ENCODE assay signal across 31 mouse cellular contexts in the genomic region with DNA sequence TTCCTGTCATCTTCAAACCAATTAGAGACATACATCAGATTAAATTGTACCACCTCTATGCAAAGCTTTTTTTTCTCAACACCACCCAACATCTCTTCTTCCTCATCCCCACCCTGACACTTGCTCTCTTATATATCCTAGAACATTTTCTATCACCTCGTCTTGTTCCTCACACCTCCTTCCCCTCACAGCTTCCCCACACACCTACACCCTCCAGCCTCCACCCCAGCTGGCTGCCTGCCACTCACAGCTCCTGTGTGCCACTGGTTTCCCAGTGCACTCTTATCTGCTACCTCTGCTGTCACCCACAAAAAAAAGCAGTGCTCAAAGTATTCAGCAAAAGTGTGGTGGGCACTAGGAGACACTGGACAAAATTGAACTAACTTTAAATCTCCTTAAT.
DNase-seq lines count a peak whose midpoint lies in the region; ATAC-seq and TF ChIP-seq lines count a peak whose summit lies in the region.
"Had no signal": no experiment of that assay in that cellular context is flagged by ENCODE, and none has a peak within 500 bp of the region (broad histone marks: within the 10 kb centered on the region; RNA-seq: fewer than 3 reads in every experiment).

No protein-coding gene starts in this region.

- no peaks in the 10 kb centered on the region for H3K36me3 ChIP-seq in kidney, adult 2 months (ENCODE audit: control insufficient read depth, insufficient read depth, low read length)
- no peaks in the 10 kb centered on the region for H3K36me3 ChIP-seq in midbrain, postnatal 0 days (ENCODE audit: insufficient read depth, low read length)
- H3K36me3 ChIP-seq: embryonic facial prominence, embryonic 12.5 days; heart, embryonic 10.5 days; heart, embryonic 15.5 days; hindbrain, embryonic 12.5 days; intestine, embryonic 15.5 days; liver, embryonic 12.5 days; neural tube, embryonic 12.5 days; stomach, embryonic 15.5 days had no signal

- H3K4me3 ChIP-seq in kidney, adult 2 months (ENCODE audit: insufficient read depth, low read depth, low read length), result no peak overlapping the region
- H3K4me3 ChIP-seq in midbrain, postnatal 0 days (ENCODE audit: low read depth, low read length), result no peak overlapping the region
- H3K4me3 ChIP-seq: embryonic facial prominence, embryonic 12.5 days; heart, embryonic 10.5 days; heart, embryonic 15.5 days; hindbrain, embryonic 12.5 days; intestine, embryonic 15.5 days; liver, embryonic 12.5 days; myocyte; neural tube, embryonic 12.5 days; stomach, embryonic 15.5 days had no signal

- no peak overlapping the region for H3K4me2 ChIP-seq in midbrain, postnatal 0 days (ENCODE audit: low read depth, low read length, poor library complexity, severe bottlenecking)
- H3K4me2 ChIP-seq: embryonic facial prominence, embryonic 12.5 days; heart, embryonic 15.5 days; hindbrain, embryonic 12.5 days; intestine, embryonic 15.5 days; liver, embryonic 12.5 days; midbrain, embryonic 11.5 days; neural tube, embryonic 12.5 days; stomach, embryonic 15.5 days had no signal

- no peak overlapping the region for H3K27ac ChIP-seq in kidney, adult 2 months (ENCODE audit: insufficient read depth, low read depth, low read length)
- H3K27ac ChIP-seq in midbrain, postnatal 0 days (ENCODE audit: low read depth, low read length), result no peak overlapping the region
- H3K27ac ChIP-seq: embryonic facial prominence, embryonic 12.5 days; heart, embryonic 10.5 days; heart, embryonic 15.5 days; hindbrain, embryonic 12.5 days; hindbrain, postnatal 0 days; intestine, embryonic 15.5 days; liver, embryonic 12.5 days; neural tube, embryonic 12.5 days; stomach, embryonic 15.5 days had no signal

- 56% methylated on average over 1 of the region's 1 CpGs for WGBS in kidney, adult 2 months
- WGBS in midbrain, postnatal 0 days, result 52% methylated on average over 1 of the region's 1 CpGs

- no peak for TF ChIP-seq CTCF in kidney, adult 2 months (conservative IDR thresholded peaks at IDR 0.05; ENCODE audit: insufficient read depth, insufficient read length, low read depth, low read length)
- TF ChIP-seq CTCF in midbrain, postnatal 0 days (IDR thresholded peaks at IDR 0.05), result no peak

- peak; percentile 43 for DNase-seq in left cerebral cortex, adult 11 months (ENCODE audit: low spot score)
- no peak for DNase-seq in left cerebral cortex, postnatal 4 days
- DNase-seq in frontal cortex, postnatal 36 days (ENCODE audit: low spot score in 2 of 2), result peak; percentile 69 to 74
- DNase-seq in left cerebral cortex, postnatal 14 days (ENCODE audit: low spot score in 2 of 2), result peak; percentile 6 to 7
- peak; percentile 20 to 65 for DNase-seq in right cerebral cortex, postnatal 36 days (ENCODE audit: low spot score in 2 of 2)
- DNase-seq in kidney, adult 2 months, result no peak
- no peak for DNase-seq in midbrain, postnatal 0 days (ENCODE audit: low spot score)
- no peak for DNase-seq in heart, postnatal 14 days
- DNase-seq: adrenal gland, postnatal 14 days; cerebellum, adult 8-10 months; cerebellum, postnatal 36 days; gastrocnemius, postnatal 14 days; heart, postnatal 36 days; kidney, adult 9 months; kidney, postnatal 10 days; liver, postnatal 0 days; lung, postnatal 36 days; thymus, postnatal 14 days had no signal

- no peaks in the 10 kb centered on the region for H3K4me1 ChIP-seq in kidney, adult 2 months (ENCODE audit: control insufficient read depth, insufficient read depth, low read length)
- no peaks in the 10 kb centered on the region for H3K4me1 ChIP-seq in midbrain, postnatal 0 days (ENCODE audit: insufficient read depth, low read length)
- H3K4me1 ChIP-seq: embryonic facial prominence, embryonic 12.5 days; heart, embryonic 10.5 days; heart, embryonic 15.5 days; hindbrain, embryonic 12.5 days; intestine, embryonic 15.5 days; liver, embryonic 12.5 days; neural tube, embryonic 12.5 days; stomach, embryonic 15.5 days had no signal

- no peak for TF ChIP-seq POLR2A in kidney, adult 2 months (IDR thresholded peaks at IDR 0.05; ENCODE audit: low read depth, low read length)

- no peaks in the 10 kb centered on the region for H3K9me3 ChIP-seq in midbrain, postnatal 0 days (ENCODE audit: low read length)
- H3K9me3 ChIP-seq: embryonic facial prominence, embryonic 12.5 days; heart, embryonic 10.5 days; heart, embryonic 15.5 days; hindbrain, embryonic 12.5 days; intestine, embryonic 15.5 days; liver, embryonic 12.5 days; neural tube, embryonic 12.5 days; stomach, embryonic 15.5 days had no signal

- no peak for ATAC-seq in midbrain, postnatal 0 days (ENCODE audit: low FRiP score)
- ATAC-seq: forebrain, embryonic 14.5 days; hindbrain, postnatal 0 days; intestine, embryonic 15.5 days; liver, embryonic 12.5 days; liver, postnatal 0 days; midbrain, embryonic 16.5 days had no signal

- H3K9ac ChIP-seq in midbrain, postnatal 0 days (replicated peaks; ENCODE audit: low read length, poor library complexity, severe bottlenecking), result no peak overlapping the region
- H3K9ac ChIP-seq: embryonic facial prominence, embryonic 12.5 days; heart, embryonic 15.5 days; hindbrain, embryonic 12.5 days; intestine, embryonic 15.5 days; liver, embryonic 12.5 days; liver, postnatal 0 days; neural tube, embryonic 12.5 days; stomach, embryonic 15.5 days had no signal

- H3K27me3 ChIP-seq in kidney, adult 2 months (replicated peaks; ENCODE audit: control insufficient read depth, insufficient read depth, low read length), result no peaks in the 10 kb centered on the region
- no peaks in the 10 kb centered on the region for H3K27me3 ChIP-seq in midbrain, postnatal 0 days (ENCODE audit: insufficient read depth, low read length)
- H3K27me3 ChIP-seq: embryonic facial prominence, embryonic 12.5 days; heart, embryonic 15.5 days; hindbrain, embryonic 12.5 days; intestine, embryonic 15.5 days; liver, embryonic 12.5 days; neural tube, embryonic 12.5 days; stomach, embryonic 15.5 days had no signal

- intact Hi-C loops in left cerebral cortex, postnatal 4 days (cut with DNase I), result no loop called here
- intact Hi-C loops in left cerebral cortex, postnatal 14 days (cut with DNase I), result no loop called here
- intact Hi-C loops in heart, postnatal 14 days (cut with DNase I), result no loop called here

Comparison
In these comparisons a context has a peak if more than half of its experiments do, and no peak if none do; other contexts are left out.
1. DNase-seq: peak in left cerebral cortex, adult 11 months (single experiment), frontal cortex, postnatal 36 days (2 of 2), left cerebral cortex, postnatal 14 days (2 of 2) and right cerebral cortex, postnatal 36 days (2 of 2); none in left cerebral cortex, postnatal 4 days (single experiment), kidney, adult 2 months (single experiment), midbrain, postnatal 0 days (single experiment) and heart, postnatal 14 days (0 of 2).